Mouse (Mus musculus): ENCODE data around the gene Tnfsf8.

Gene Tnfsf8

GRCm38 (mm10) chr4:63840457-63840856 is 20.7 kb downstream of the Tnfsf8 start:
- DNase-seq: peak; percentile 59 to 64

GRCm38 (mm10) chr4:63823136-63823535 is 38.0 kb downstream of the Tnfsf8 start:
- DNase-seq: no peak

GRCm38 (mm10) chr4:63817505-63817904 is 43.6 kb downstream of the Tnfsf8 start:
- no peak for DNase-seq

GRCm38 (mm10) chr4:63815668-63816067 is 45.5 kb downstream of the Tnfsf8 start:
- no peak for DNase-seq

- DNase-seq: no peak
Measured at GRCm38 (mm10) chr4:63798083-63798482, 63.1 kb downstream of the Tnfsf8 start.

- DNase-seq: no peak
Measured at GRCm38 (mm10) chr4:63796527-63796926, 64.6 kb downstream of the Tnfsf8 start.

- no peak for DNase-seq
Measured at GRCm38 (mm10) chr4:63792328-63792727, 68.8 kb downstream of the Tnfsf8 start.

GRCm38 (mm10) chr4:63785466-63785865 is 75.7 kb downstream of the Tnfsf8 start:
- DNase-seq: no peak

GRCm38 (mm10) chr4:63783826-63784225 is 77.3 kb downstream of the Tnfsf8 start:
- no peak for DNase-seq

GRCm38 (mm10) chr4:63782970-63783613 is 78.1 kb downstream of the Tnfsf8 start:
- DNase-seq: peak in 1 of 2 experiments; percentile 9

Measured in cerebellum, postnatal 10 days (tissue).